Mouse (Mus musculus) G1E-ER4 (cell line): Measurements from ENCODE around the gene Zfp382. TPM values are rescaled to one million over a fixed set of nuclear protein-coding genes. Genes with fewer than 3 reads are reported as not detected.

Experiments
- GATA1 ChIP-seq: IDR thresholded peaks from one replicate; pipeline ENCODE4 v1.8.0; 2012; ENCODE audit warnings: low read length, inconsistent platforms
- polyA plus RNA-seq: library from polyadenylated mRNA; stranded (reverse); fragments of >175 nt; gene quantifications from 2 replicates; pipeline ENCODE4 v1.2.3, GENCODE M21; 2012

The Zfp382 gene
- polyA plus RNA-seq, 1 experiment = 5.5 TPM

DNA sequence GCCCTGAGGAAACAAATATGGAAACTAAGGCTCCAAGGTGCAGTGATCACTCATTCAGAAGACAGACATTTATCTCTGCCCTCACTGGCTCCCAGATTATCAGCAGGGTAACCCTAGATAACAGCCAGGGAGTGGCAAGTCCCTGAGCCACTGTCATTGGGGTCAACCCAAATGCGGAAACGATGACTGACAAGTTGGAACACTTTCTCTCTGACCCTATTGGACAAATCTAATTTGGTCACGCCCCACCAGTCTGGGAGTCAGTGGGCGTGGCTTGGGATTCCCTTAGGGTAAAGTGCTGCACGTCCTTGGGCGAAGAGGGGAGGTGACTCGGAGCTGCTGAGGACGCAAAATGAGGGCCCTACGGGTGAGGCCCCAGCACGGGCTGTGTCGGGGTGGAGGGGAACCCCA lies 62.1 kb downstream of the Zfp382 start, which contains the start of gene Cox7a1:
Gene Cox7a1, plus strand, starts transcription at position 266 of the 411 bp plus-strand sequence.
- peak; percentile 84 for TF ChIP-seq GATA1

Other genes starting within 250 kb of the Zfp382 start
- gene Zfp27, start 215.4 kb upstream of the Zfp382 start, polyA plus RNA-seq = 0.35 and 0.40 TPM in 2 replicates
- 0.03 TPM in 1 of 2 replicates, not detected in the other for gene Zfp383, start 213.7 kb upstream of the Zfp382 start, polyA plus RNA-seq
- gene Zfp74, start 167.9 kb upstream of the Zfp382 start, polyA plus RNA-seq = 17.1 and 22.9 TPM in 2 replicates
- gene Zfp568, start 138.0 kb upstream of the Zfp382 start, polyA plus RNA-seq = 4.0 and 5.6 TPM in 2 replicates
- not detected in 2 replicates for gene Zfp14, start 70.6 kb upstream of the Zfp382 start, polyA plus RNA-seq
- gene Zfp82, start 49.0 kb upstream of the Zfp382 start, polyA plus RNA-seq = 0.17 and 0.26 TPM in 2 replicates
- gene Gm26920, start 31.5 kb upstream of the Zfp382 start, polyA plus RNA-seq = not detected in 2 replicates
- gene Zfp566, start 31.4 kb upstream of the Zfp382 start, polyA plus RNA-seq = 2.5 and 3.4 TPM in 2 replicates
- 0.19 and 0.64 TPM in 2 replicates for gene Zfp260, start 27.2 kb upstream of the Zfp382 start, polyA plus RNA-seq
- 8.2 and 19.8 TPM in 2 replicates for gene Zfp146, start 47.8 kb downstream of the Zfp382 start, polyA plus RNA-seq
- gene Cox7a1, start 62.2 kb downstream of the Zfp382 start, polyA plus RNA-seq = 8.3 and 9.2 TPM in 2 replicates
- 142 and 154 TPM in 2 replicates for gene Capns1, start 76.9 kb downstream of the Zfp382 start, polyA plus RNA-seq
- gene Polr2i, start 110.0 kb downstream of the Zfp382 start, polyA plus RNA-seq = 126 and 136 TPM in 2 replicates
- gene Tbcb, start 110.3 kb downstream of the Zfp382 start, polyA plus RNA-seq = 68.1 and 70.9 TPM in 2 replicates
- 0.15 TPM in 1 of 2 replicates, not detected in the other for gene Ovol3, start 113.8 kb downstream of the Zfp382 start, polyA plus RNA-seq
- gene Thap8, start 158.2 kb downstream of the Zfp382 start, polyA plus RNA-seq = 0.12 and 0.26 TPM in 2 replicates
- 40.6 and 75.2 TPM in 2 replicates for gene Wdr62, start 158.5 kb downstream of the Zfp382 start, polyA plus RNA-seq
- 0.24 TPM in 1 of 2 replicates, not detected in the other for gene Clip3, start 169.8 kb downstream of the Zfp382 start, polyA plus RNA-seq
- gene Alkbh6, start 186.8 kb downstream of the Zfp382 start, polyA plus RNA-seq = 59.9 and 74.5 TPM in 2 replicates
- gene Syne4, start 192.9 kb downstream of the Zfp382 start, polyA plus RNA-seq = 7.1 and 8.8 TPM in 2 replicates
- 0.39 and 0.44 TPM in 2 replicates for gene E130208F15Rik, start 199.8 kb downstream of the Zfp382 start, polyA plus RNA-seq
- 23.4 and 30.5 TPM in 2 replicates for gene Sdhaf1, start 202.0 kb downstream of the Zfp382 start, polyA plus RNA-seq
- gene Lrfn3, start 240.8 kb downstream of the Zfp382 start, polyA plus RNA-seq = not detected in 2 replicates